Mouse (Mus musculus): ENCODE data around the gene Tom1. TPM values are rescaled to one million over a fixed set of nuclear protein-coding genes. Genes with fewer than 3 reads are reported as not detected.

Gene Tom1
- polyA plus RNA-seq, 1 experiment from 2014 or later, result 24.1 TPM

- 88% methylated on average over 1 of the region's 1 CpGs for WGBS
- no peaks in the 10 kb centered on the region for H3K4me1 ChIP-seq (ENCODE audit: control insufficient read depth, insufficient read depth, low read length)
- H3K27me3 ChIP-seq (ENCODE audit: control insufficient read depth, insufficient read depth, low read length), result no peaks in the 10 kb centered on the region
- H3K4me2 ChIP-seq (replicated peaks; ENCODE audit: low read depth, low read length), result no peak overlapping the region
- H3K4me3 ChIP-seq (ENCODE audit: low read depth, low read length), result no peak overlapping the region
- ATAC-seq (ENCODE audit: insufficient number of reproducible peaks, insufficient read depth, low FRiP score, low read depth), result no peak
- no peaks in the 10 kb centered on the region for H3K9me3 ChIP-seq (ENCODE audit: control insufficient read depth, low read depth, low read length)
- H3K36me3 ChIP-seq (ENCODE audit: control insufficient read depth, insufficient read depth, low read length), result no peaks in the 10 kb centered on the region
- no peak overlapping the region for H3K9ac ChIP-seq (replicated peaks; ENCODE audit: low read depth, low read length)
- no peak overlapping the region for H3K27ac ChIP-seq (ENCODE audit: low read length)
Observed at GRCm38 (mm10) chr8:75074876-75075275, 41.4 kb downstream of the Tom1 start.

- no peak for ATAC-seq (ENCODE audit: insufficient number of reproducible peaks, insufficient read depth, low FRiP score, low read depth)
- H3K36me3 ChIP-seq (ENCODE audit: control insufficient read depth, insufficient read depth, low read length), result no peaks in the 10 kb centered on the region
- H3K4me3 ChIP-seq (ENCODE audit: low read depth, low read length), result no peak overlapping the region
- H3K4me1 ChIP-seq (ENCODE audit: control insufficient read depth, insufficient read depth, low read length), result no peaks in the 10 kb centered on the region
- no peak overlapping the region for H3K27ac ChIP-seq (ENCODE audit: low read length)
- H3K27me3 ChIP-seq (ENCODE audit: control insufficient read depth, insufficient read depth, low read length), result no peaks in the 10 kb centered on the region
- WGBS, result 63% methylated on average over 1 of the region's 1 CpGs
- no peaks in the 10 kb centered on the region for H3K9me3 ChIP-seq (ENCODE audit: control insufficient read depth, low read depth, low read length)
- no peak overlapping the region for H3K4me2 ChIP-seq (replicated peaks; ENCODE audit: low read depth, low read length)
- H3K9ac ChIP-seq (replicated peaks; ENCODE audit: low read depth, low read length), result no peak overlapping the region
Observed at GRCm38 (mm10) chr8:75078215-75078614, 44.7 kb downstream of the Tom1 start.

- H3K9ac ChIP-seq (replicated peaks; ENCODE audit: low read depth, low read length), result no peak overlapping the region
- ATAC-seq (ENCODE audit: insufficient number of reproducible peaks, insufficient read depth, low FRiP score, low read depth), result no peak
- 91% methylated on average over 9 of the region's 9 CpGs for WGBS
- H3K9me3 ChIP-seq (ENCODE audit: control insufficient read depth, low read depth, low read length), result no peaks in the 10 kb centered on the region
- no peak overlapping the region for H3K27ac ChIP-seq (ENCODE audit: low read length)
- H3K4me2 ChIP-seq (replicated peaks; ENCODE audit: low read depth, low read length), result no peak overlapping the region
- H3K27me3 ChIP-seq (ENCODE audit: control insufficient read depth, insufficient read depth, low read length), result no peaks in the 10 kb centered on the region
- H3K4me3 ChIP-seq (ENCODE audit: low read depth, low read length), result no peak overlapping the region
- H3K4me1 ChIP-seq (ENCODE audit: control insufficient read depth, insufficient read depth, low read length), result no peaks in the 10 kb centered on the region
- no peaks in the 10 kb centered on the region for H3K36me3 ChIP-seq (ENCODE audit: control insufficient read depth, insufficient read depth, low read length)
Observed at GRCm38 (mm10) chr8:75078851-75079250, 45.3 kb downstream of the Tom1 start.

- Histone ChIP-seq H3K4me3 (ENCODE audit: low read depth, low read length) (no peak overlapping the region), H3K4me2 (replicated peaks; ENCODE audit: low read depth, low read length) (no peak overlapping the region), H3K4me1 (ENCODE audit: control insufficient read depth, insufficient read depth, low read length) (no peaks in the 10 kb centered on the region), H3K9ac (replicated peaks; ENCODE audit: low read depth, low read length) (no peak overlapping the region), H3K27ac (ENCODE audit: low read length) (no peak overlapping the region), H3K27me3 (ENCODE audit: control insufficient read depth, insufficient read depth, low read length) (no peaks in the 10 kb centered on the region), H3K36me3 (ENCODE audit: control insufficient read depth, insufficient read depth, low read length) (no peaks in the 10 kb centered on the region), H3K9me3 (ENCODE audit: control insufficient read depth, low read depth, low read length) (no peaks in the 10 kb centered on the region)
- no peak for ATAC-seq (ENCODE audit: insufficient number of reproducible peaks, insufficient read depth, low FRiP score, low read depth)
- 78% methylated on average over 9 of the region's 9 CpGs for WGBS
Observed at GRCm38 (mm10) chr8:75081364-75082040, 48.0 kb downstream of the Tom1 start.

DNA sequence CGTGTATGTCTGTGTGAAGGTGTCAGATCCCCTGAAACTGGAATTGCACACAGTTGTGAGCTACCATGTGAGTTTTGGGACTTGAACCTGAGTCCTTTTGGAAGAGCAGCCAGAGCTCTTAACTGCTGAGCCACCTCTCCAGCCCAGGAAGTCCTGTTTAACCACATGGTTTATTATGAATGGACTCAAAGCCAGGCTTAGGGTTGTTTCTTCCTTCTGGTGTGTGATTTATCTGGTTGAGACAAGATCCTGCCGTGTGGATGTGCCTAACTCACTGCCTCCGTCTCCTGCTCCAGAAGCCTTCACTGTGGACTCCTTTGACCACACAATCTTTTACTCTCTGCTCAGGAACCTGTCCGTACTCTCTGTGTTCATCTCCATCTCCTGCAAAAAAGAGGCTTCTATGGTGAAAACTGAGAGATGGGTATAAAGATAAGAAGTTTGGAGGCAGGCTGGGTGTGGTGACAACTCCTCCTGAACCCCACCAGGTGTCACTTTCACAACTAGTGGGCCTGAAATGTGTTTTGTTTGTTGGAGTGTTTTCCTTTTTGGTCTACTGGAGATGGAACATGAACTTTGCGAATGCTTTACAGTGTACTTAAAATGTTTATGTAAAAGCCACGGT is 48.8 kb downstream of the Tom1 start:
- H3K36me3 ChIP-seq (ENCODE audit: control insufficient read depth, insufficient read depth, low read length), result no peaks in the 10 kb centered on the region

GRCm38 (mm10) chr8:75083846-75084245 is 50.3 kb downstream of the Tom1 start:
- H3K4me2 ChIP-seq (replicated peaks; ENCODE audit: low read depth, low read length), result peak overlapping the region; percentile 36
- peak overlapping the region; percentile 44; the same call in 1 of the 2 replicates for H3K27ac ChIP-seq (ENCODE audit: low read length)
- no peaks in the 10 kb centered on the region for H3K4me1 ChIP-seq (ENCODE audit: control insufficient read depth, insufficient read depth, low read length)
- WGBS, result 2% methylated on average over 17 of the region's 17 CpGs
- peak overlapping the region; percentile 16; the same call in 1 of the 2 replicates for H3K4me3 ChIP-seq (ENCODE audit: low read depth, low read length)
- H3K36me3 ChIP-seq (ENCODE audit: control insufficient read depth, insufficient read depth, low read length), result no peaks in the 10 kb centered on the region
- no peaks in the 10 kb centered on the region for H3K9me3 ChIP-seq (ENCODE audit: control insufficient read depth, low read depth, low read length)
- ATAC-seq (ENCODE audit: insufficient number of reproducible peaks, insufficient read depth, low FRiP score, low read depth), result peak; percentile 95
- no peaks in the 10 kb centered on the region for H3K27me3 ChIP-seq (ENCODE audit: control insufficient read depth, insufficient read depth, low read length)
- H3K9ac ChIP-seq (replicated peaks; ENCODE audit: low read depth, low read length), result no peak overlapping the region

More for the DNA sequence above, 48.8 kb downstream of the Tom1 start:
- Histone ChIP-seq H3K4me2 (replicated peaks; ENCODE audit: low read depth, low read length) (no peak overlapping the region), H3K9ac (replicated peaks; ENCODE audit: low read depth, low read length) (no peak overlapping the region), H3K4me3 (ENCODE audit: low read depth, low read length) (no peak overlapping the region), H3K27ac (ENCODE audit: low read length) (no peak overlapping the region), H3K27me3 (ENCODE audit: control insufficient read depth, insufficient read depth, low read length) (no peaks in the 10 kb centered on the region), H3K9me3 (ENCODE audit: control insufficient read depth, low read depth, low read length) (no peaks in the 10 kb centered on the region), H3K4me1 (ENCODE audit: control insufficient read depth, insufficient read depth, low read length) (no peaks in the 10 kb centered on the region)
- ATAC-seq (ENCODE audit: insufficient number of reproducible peaks, insufficient read depth, low FRiP score, low read depth), result no peak
- whole genome bisulfite sequencing, result 73% methylated on average over 6 of the region's 6 CpGs

DNA sequence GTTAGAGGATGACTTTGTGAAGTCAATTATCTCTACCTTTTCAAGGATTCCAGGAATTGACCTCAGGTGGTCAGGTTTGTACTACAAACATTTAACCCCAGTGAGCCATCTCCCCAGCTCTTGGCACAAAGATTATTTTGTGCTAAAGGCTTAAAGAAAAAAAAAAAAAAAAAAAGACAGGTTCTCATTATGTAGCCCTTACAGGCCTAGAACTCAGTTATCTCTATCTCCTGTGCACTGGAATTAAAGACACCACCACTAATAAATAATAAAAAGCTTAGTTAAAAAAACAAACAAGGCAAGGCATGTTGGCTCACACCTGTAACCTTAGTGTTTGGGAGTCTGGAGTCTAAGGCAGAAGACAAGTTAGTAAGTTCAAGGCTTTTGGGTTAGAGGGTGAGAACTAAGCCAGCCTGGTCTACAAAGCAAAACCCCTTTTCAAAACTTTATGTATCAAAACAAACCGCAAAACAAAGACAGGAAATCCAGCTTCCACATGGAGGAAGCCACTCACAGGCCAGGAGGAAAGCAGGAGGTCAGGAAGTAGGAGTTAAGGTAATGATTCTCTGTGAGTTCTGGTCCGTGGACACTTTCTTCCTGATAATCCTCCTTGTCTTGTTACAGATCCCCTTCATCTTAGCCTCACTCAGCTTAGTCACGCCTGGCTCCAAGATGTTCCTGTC is 51.0 kb downstream of the Tom1 start:
- 70% methylated on average over 3 of the region's 3 CpGs for WGBS
- Histone ChIP-seq H3K4me1 (ENCODE audit: control insufficient read depth, insufficient read depth, low read length) (peaks cover 6% of the 10 kb centered on the region), H3K36me3 (ENCODE audit: control insufficient read depth, insufficient read depth, low read length) (no peaks in the 10 kb centered on the region), H3K9ac (replicated peaks; ENCODE audit: low read depth, low read length) (no peak overlapping the region), H3K27ac (ENCODE audit: low read length) (0 out of 2 replicates have a peak overlapping the region, but pooled peaks have one; percentile 7), H3K27me3 (ENCODE audit: control insufficient read depth, insufficient read depth, low read length) (no peaks in the 10 kb centered on the region), H3K9me3 (ENCODE audit: control insufficient read depth, low read depth, low read length) (no peaks in the 10 kb centered on the region), H3K4me3 (ENCODE audit: low read depth, low read length) (no peak overlapping the region), H3K4me2 (replicated peaks; ENCODE audit: low read depth, low read length) (0 out of 2 replicates have a peak overlapping the region, but pooled peaks have one; percentile 36)
- no peak for ATAC-seq (ENCODE audit: insufficient number of reproducible peaks, insufficient read depth, low FRiP score, low read depth)

- no peak overlapping the region for H3K27ac ChIP-seq (ENCODE audit: low read length)
Observed at GRCm38 (mm10) chr8:75086002-75086401, 52.5 kb downstream of the Tom1 start.

More at GRCm38 (mm10) chr8:75086002-75086401, 52.5 kb downstream of the Tom1 start:
- 72% methylated on average over 2 of the region's 2 CpGs for WGBS
- Histone ChIP-seq H3K4me3 (ENCODE audit: low read depth, low read length) (no peak overlapping the region), H3K36me3 (ENCODE audit: control insufficient read depth, insufficient read depth, low read length) (no peaks in the 10 kb centered on the region), H3K4me1 (ENCODE audit: control insufficient read depth, insufficient read depth, low read length) (peaks cover 10% of the 10 kb centered on the region), H3K9me3 (ENCODE audit: control insufficient read depth, low read depth, low read length) (no peaks in the 10 kb centered on the region), H3K4me2 (replicated peaks; ENCODE audit: low read depth, low read length) (no peak overlapping the region), H3K9ac (replicated peaks; ENCODE audit: low read depth, low read length) (no peak overlapping the region), H3K27me3 (ENCODE audit: control insufficient read depth, insufficient read depth, low read length) (no peaks in the 10 kb centered on the region)
- no peak for ATAC-seq (ENCODE audit: insufficient number of reproducible peaks, insufficient read depth, low FRiP score, low read depth)

Measured in stomach, embryonic 14.5 days (tissue).